Mouse (Mus musculus): ENCODE results near the gene Dvl3. TPM values are rescaled to one million over a fixed set of nuclear protein-coding genes. Genes with fewer than 3 reads are reported as not detected.
"Not testable (repeated sequence)": the region's sequence is repeated elsewhere in the genome, so short reads cannot be mapped to it uniquely, and the experiment has no call there.

The Dvl3 gene
- polyA plus RNA-seq, 1 experiment from 2014 or later: 28.5 TPM

GRCm38 (mm10) chr16:20483716-20484115, 33.1 kb upstream of the Dvl3 start:
- not testable (repeated sequence) for H3K9me3 ChIP-seq (replicated peaks); H3K36me3 ChIP-seq; H3K4me3 ChIP-seq; H3K4me1 ChIP-seq; H3K27me3 ChIP-seq (ENCODE audit: low read depth, poor library complexity, severe bottlenecking); DNase-seq (ENCODE audit: low spot score); H3K27ac ChIP-seq (replicated peaks)
- 87% methylated on average over 7 of the region's 7 CpGs for whole genome bisulfite sequencing

GRCm38 (mm10) chr16:20485061-20485460, 31.7 kb upstream of the Dvl3 start:
- Histone ChIP-seq H3K27ac (replicated peaks) (no peak overlapping the region), H3K27me3 (ENCODE audit: low read depth, poor library complexity, severe bottlenecking) (no peaks in the 10 kb centered on the region), H3K36me3 (no peaks in the 10 kb centered on the region), H3K4me3 (no peak overlapping the region), H3K4me1 (no peaks in the 10 kb centered on the region), H3K9me3 (replicated peaks) (no peaks in the 10 kb centered on the region)
- 46% methylated on average over 4 of the region's 4 CpGs for WGBS
- DNase-seq (ENCODE audit: low spot score): no peak

- no peak overlapping the region for H3K4me3 ChIP-seq
- H3K27ac ChIP-seq (replicated peaks): no peak overlapping the region
- 73% methylated on average over 3 of the region's 3 CpGs for WGBS
- no peaks in the 10 kb centered on the region for H3K27me3 ChIP-seq (ENCODE audit: low read depth, poor library complexity, severe bottlenecking)
- H3K9me3 ChIP-seq (replicated peaks): no peaks in the 10 kb centered on the region
- no peaks in the 10 kb centered on the region for H3K4me1 ChIP-seq
- no peak for DNase-seq (ENCODE audit: low spot score)
- H3K36me3 ChIP-seq: no peaks in the 10 kb centered on the region
Observed at GRCm38 (mm10) chr16:20486048-20486447, 30.7 kb upstream of the Dvl3 start.

DNA sequence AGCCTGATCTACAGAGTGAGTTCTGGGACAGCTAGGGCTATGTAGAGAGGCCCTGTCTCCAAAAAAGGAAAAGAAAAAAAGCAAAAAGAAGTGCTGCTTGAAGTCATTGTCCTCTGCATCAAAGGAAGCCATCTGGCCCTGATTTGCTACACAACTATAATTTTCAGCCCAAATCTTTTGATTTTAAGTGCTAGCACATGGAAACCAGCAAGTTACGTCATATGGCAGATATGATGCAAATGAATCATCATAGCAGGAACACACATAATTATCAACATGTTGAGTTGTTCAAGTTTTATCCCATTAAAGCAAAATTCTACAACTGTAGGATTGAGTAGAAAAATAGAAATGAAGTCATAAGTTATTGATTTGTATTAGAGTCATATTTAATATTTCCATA, 28.6 kb upstream of the Dvl3 start:
- Histone ChIP-seq H3K4me1 (no peaks in the 10 kb centered on the region), H3K27ac (replicated peaks) (no peak overlapping the region), H3K9me3 (replicated peaks) (no peaks in the 10 kb centered on the region), H3K36me3 (no peaks in the 10 kb centered on the region), H3K27me3 (ENCODE audit: low read depth, poor library complexity, severe bottlenecking) (no peaks in the 10 kb centered on the region), H3K4me3 (no peak overlapping the region)
- no peak for DNase-seq (ENCODE audit: low spot score)
- 95% methylated on average over 1 of the region's 1 CpGs for WGBS

- not testable (repeated sequence) for H3K4me3 ChIP-seq; H3K9me3 ChIP-seq (replicated peaks); H3K27ac ChIP-seq (replicated peaks); H3K4me1 ChIP-seq; DNase-seq (ENCODE audit: low spot score); H3K27me3 ChIP-seq (ENCODE audit: low read depth, poor library complexity, severe bottlenecking); H3K36me3 ChIP-seq
- WGBS: 83% methylated on average over 9 of the region's 9 CpGs
Observed at GRCm38 (mm10) chr16:20488751-20489150, 28.0 kb upstream of the Dvl3 start.

DNA sequence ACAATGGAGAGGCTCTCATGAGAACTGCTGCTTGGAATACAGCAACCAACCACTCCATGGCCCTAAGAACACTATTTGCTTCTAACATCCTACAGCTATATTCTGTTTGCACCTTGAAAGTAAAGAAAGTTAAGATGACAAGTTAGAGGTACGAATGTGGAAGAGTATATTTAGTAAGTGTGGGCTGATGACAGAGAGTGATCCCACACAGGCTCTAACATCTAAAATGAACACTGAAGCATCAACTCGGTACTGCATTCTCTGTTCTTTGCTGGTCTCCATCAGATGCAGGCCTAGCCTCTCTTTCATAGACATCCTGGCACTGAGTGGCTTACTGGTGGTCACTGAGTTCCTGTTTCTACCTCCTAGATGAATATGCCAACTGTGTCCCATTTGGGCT, 27.5 kb upstream of the Dvl3 start:
- Histone ChIP-seq H3K9me3 (replicated peaks) (no peaks in the 10 kb centered on the region), H3K36me3 (no peaks in the 10 kb centered on the region), H3K4me3 (no peak overlapping the region), H3K27me3 (ENCODE audit: low read depth, poor library complexity, severe bottlenecking) (no peaks in the 10 kb centered on the region), H3K4me1 (no peaks in the 10 kb centered on the region), H3K27ac (replicated peaks) (no peak overlapping the region)
- no peak for DNase-seq (ENCODE audit: low spot score)
- WGBS: 85% methylated on average over 2 of the region's 2 CpGs

DNA sequence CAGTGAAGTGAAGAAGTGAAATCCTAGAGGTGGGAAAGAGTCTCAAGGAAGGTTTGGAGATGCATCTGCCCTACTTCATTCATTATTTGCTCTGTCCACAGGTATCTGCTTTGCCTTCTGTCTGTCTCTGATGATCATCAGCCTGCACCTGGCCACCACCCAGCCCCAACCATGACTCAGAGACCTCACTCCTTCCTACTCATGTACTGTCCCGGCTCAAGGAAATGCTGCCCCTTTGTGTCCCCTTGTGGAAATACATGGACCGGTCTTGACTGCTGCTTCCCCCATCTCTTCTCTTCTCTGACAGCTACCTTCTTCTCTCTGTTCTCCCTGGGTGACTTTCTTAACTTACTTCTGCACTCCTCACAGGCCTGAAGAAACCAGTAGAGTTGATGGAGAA, 26.2 kb upstream of the Dvl3 start:
- no peaks in the 10 kb centered on the region for H3K4me1 ChIP-seq
- H3K4me3 ChIP-seq: no peak overlapping the region
- H3K36me3 ChIP-seq: no peaks in the 10 kb centered on the region
- 44% methylated on average over 2 of the region's 2 CpGs for WGBS
- no peak overlapping the region for H3K27ac ChIP-seq (replicated peaks)
- no peaks in the 10 kb centered on the region for H3K9me3 ChIP-seq (replicated peaks)
- no peak for DNase-seq (ENCODE audit: low spot score)
- H3K27me3 ChIP-seq (ENCODE audit: low read depth, poor library complexity, severe bottlenecking): no peaks in the 10 kb centered on the region

DNA sequence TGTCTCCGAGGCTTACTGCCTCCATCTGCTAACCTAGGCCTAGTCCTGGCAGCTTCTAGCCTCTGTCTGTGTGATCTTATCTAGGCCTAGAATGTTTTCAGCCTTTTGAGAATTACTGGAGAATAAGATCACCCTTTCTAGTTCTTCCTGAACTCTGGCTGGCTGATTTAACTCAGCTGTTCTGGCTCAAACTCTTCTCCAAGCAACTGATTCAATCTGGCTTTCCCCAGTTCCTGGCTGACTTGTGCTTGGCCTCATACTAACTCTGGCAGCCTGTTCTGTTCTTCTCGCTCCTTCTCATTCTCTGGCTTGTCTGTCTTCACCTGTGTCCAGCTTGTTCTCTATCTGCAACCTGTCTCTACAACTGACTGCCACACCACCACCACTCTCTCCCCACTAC, 25.5 kb upstream of the Dvl3 start:
- Histone ChIP-seq H3K36me3 (no peaks in the 10 kb centered on the region), H3K4me3 (no peak overlapping the region), H3K27ac (replicated peaks) (no peak overlapping the region), H3K9me3 (replicated peaks) (no peaks in the 10 kb centered on the region), H3K27me3 (ENCODE audit: low read depth, poor library complexity, severe bottlenecking) (peaks cover 5% of the 10 kb centered on the region; the same call in 1 of the 2 replicates), H3K4me1 (no peaks in the 10 kb centered on the region)
- no peak for DNase-seq (ENCODE audit: low spot score)
- 78% methylated on average over 2 of the region's 2 CpGs for WGBS

DNA sequence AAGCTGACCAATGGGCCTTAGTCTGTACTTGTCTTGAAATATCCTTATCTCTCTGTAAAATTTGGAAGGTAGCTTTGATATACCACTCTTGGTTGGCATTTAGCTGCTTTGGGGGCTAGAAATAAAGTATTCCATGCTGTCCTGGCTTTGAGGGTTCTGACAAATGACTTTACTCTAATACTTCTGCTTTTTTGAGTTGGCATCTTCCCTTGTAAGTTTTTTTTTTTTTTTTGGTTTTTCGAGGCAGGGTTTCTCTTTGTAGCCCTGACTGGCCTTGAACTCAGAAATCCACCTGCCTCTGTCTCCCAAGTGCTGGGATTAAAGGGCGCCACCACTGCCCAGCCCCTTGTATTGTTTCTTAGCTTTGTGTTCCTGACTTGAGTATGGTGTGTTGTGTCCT, 23.3 kb upstream of the Dvl3 start:
- Histone ChIP-seq H3K4me3 (no peak overlapping the region), H3K27ac (replicated peaks) (no peak overlapping the region), H3K27me3 (ENCODE audit: low read depth, poor library complexity, severe bottlenecking) (peaks cover 22% of the 10 kb centered on the region), H3K9me3 (replicated peaks) (no peaks in the 10 kb centered on the region), H3K36me3 (no peaks in the 10 kb centered on the region), H3K4me1 (peaks cover 13% of the 10 kb centered on the region)
- WGBS: 76% methylated on average over 2 of the region's 2 CpGs
- no peak for DNase-seq (ENCODE audit: low spot score)

GRCm38 (mm10) chr16:20496671-20497600, 19.8 kb upstream of the Dvl3 start:
- peak overlapping the region; percentile 48 for H3K4me3 ChIP-seq
- 28% methylated on average over 25 of the region's 25 CpGs for WGBS
- peaks cover 18% of the 10 kb centered on the region for H3K36me3 ChIP-seq
- H3K9me3 ChIP-seq (replicated peaks): no peaks in the 10 kb centered on the region
- H3K4me1 ChIP-seq: peaks cover 25% of the 10 kb centered on the region
- peaks cover 22% of the 10 kb centered on the region for H3K27me3 ChIP-seq (ENCODE audit: low read depth, poor library complexity, severe bottlenecking)
- peak; percentile 52 for DNase-seq (ENCODE audit: low spot score)
- no peak overlapping the region for H3K27ac ChIP-seq (replicated peaks)

DNA sequence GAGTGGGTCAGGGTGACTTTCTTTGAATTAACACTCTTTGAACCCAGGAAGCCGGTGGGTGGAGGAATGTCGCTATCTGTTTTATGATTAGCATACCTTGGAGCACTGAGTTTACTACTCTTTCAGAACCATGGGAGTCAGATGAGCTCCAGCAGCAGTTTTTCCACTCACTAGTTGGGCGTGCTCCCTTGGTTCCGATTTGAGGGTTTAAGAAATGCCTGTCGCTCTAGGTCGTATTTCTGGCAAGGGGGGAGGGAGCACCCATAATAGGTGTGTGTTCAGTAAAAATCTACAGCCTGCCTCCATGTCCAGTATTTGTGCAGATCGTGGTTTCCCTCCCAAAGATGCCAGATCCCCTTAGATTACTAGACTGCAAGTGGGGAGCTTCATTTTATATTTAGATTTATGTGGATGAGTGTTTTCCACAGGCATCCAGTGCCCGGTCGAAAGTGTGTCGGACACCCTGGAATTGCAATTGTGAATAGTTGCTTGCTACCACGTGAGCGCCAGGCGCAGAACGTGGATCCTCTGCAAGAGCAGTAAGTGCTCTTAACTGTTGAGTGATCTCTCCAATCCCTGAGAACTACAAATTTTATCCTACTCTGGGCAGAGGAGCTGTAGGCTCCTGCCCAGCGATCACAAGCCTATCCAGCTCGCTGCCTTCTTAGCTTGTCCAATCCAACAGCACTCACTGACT, 18.7 kb upstream of the Dvl3 start:
- no peak for DNase-seq (ENCODE audit: low spot score)
- peaks cover 22% of the 10 kb centered on the region for H3K27me3 ChIP-seq (ENCODE audit: low read depth, poor library complexity, severe bottlenecking)
- 9% methylated on average over 16 of the region's 16 CpGs for WGBS
- no peaks in the 10 kb centered on the region for H3K9me3 ChIP-seq (replicated peaks)
- peak overlapping the region; percentile 93 for H3K27ac ChIP-seq (replicated peaks)
- H3K4me1 ChIP-seq: peaks cover 25% of the 10 kb centered on the region
- peak overlapping the region; percentile 92 for H3K4me3 ChIP-seq
- H3K36me3 ChIP-seq: peaks cover 30% of the 10 kb centered on the region

- peak; percentile 90 for DNase-seq (ENCODE audit: low spot score)
- peaks cover 38% of the 10 kb centered on the region for H3K36me3 ChIP-seq
- peak within 1 kb of the TSS; percentile 92 for H3K4me3 ChIP-seq
- peaks cover 22% of the 10 kb centered on the region for H3K27me3 ChIP-seq (ENCODE audit: low read depth, poor library complexity, severe bottlenecking)
- H3K9me3 ChIP-seq (replicated peaks): no peaks in the 10 kb centered on the region
- peaks cover 25% of the 10 kb centered on the region for H3K4me1 ChIP-seq
- H3K27ac ChIP-seq (replicated peaks): peak within 1 kb of the TSS; percentile 93
- WGBS: 0% methylated on average over 49 of the region's 49 CpGs
Observed at GRCm38 (mm10) chr16:20498677-20499475, 17.9 kb upstream of the Dvl3 start, which contains the start of gene Eif2b5. TSS of gene Eif2b5 (plus strand) at chr16:20498817.

Measured in midbrain, embryonic 10.5 days (tissue).